Mouse (Mus musculus): ENCODE measurements around the gene Fezf1.

Fezf1 gene

DNA sequence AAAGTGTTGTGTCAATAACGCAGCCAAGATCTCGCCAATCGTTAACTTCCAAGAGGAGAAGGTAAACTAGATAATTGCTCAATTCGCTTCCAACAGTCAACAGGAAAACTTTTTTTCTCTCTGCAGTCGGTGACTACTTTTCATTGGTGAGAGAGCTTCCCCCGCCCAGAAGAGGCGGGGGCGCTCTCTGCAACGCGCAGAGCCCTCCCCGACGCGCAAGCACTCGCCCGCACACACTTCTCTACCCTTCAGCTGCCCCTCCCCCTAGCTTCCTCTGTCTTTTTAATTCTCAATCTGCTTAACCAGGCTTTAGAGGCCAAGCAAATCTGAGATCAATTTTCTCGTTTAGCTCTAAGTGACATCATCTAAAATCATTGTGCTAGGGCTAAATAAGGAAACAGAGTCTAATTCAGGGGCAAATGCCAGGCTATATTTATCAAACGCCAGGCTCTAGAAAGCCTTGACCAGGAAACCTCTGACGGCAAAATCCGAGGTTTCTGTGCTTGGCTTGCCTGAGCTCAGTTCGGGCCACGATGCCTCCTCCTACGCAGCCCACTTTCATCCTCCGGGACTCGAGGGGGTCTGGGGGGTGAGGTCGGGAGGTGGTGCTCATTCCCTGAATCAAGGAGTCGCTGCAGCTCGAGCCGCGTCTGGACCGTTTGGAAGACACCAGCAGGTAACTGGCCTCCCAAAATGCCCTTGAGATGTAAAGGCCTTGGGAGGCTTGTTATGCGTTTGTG, at the start of gene Fezf1:
Gene Fezf1, minus strand, starts transcription at position 50 of the 740 bp plus-strand sequence.
- no peak for DNase-seq

DNA sequence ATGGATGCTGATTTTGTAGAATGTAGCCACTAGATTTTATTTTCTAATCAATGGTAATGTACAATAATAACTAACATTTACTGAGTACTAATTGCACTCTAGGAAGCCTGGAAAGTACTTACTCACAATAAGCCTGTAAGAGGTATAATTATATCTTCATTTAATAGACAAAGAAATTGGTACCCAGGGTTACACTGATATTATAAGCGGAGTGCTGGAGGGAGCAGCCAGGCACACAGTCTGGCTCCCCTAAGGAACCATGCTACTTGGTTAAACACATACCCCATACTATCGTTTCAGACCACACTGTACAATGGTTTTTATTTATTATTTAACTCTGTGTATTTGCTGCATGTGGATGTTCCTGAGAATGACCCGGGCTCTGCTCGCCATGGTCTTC, 46.5 kb upstream of the Fezf1 start:
- DNase-seq, result no peak

DNA sequence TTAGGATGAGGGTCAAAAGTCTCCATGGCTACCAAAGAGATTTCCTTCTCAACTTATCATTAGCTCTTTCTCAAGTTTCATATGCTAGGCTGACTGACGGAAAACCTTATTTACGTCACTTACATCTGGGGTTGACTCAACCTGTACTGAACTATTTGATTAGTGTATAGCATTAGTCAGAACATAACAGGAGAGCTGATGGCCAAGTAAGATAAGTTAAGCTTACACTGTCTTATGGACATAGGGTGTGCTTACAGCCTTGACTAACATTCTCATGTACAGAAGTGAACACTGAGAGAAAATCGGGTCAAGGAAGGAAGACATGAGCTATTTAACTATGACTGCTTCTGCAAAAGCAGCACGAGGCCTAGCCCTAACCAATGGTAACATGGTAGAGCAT, 40.6 kb upstream of the Fezf1 start:
- DNase-seq, result no peak

DNA sequence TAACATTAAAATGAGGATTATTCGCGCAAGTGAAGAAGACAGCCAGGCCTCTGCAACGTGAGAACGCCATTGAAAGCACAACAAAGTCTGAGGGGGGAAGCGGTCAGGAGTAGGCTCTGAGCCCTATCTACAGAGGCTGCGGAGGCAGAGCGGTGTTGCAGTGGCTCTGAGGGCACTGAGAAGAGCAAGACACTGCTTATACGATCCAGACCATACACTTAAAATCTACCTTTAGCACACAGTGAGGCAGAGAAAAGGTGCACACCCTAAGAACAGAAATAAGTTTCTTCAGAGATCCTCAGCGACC, 33.3 kb upstream of the Fezf1 start:
- DNase-seq, result no peak

DNA sequence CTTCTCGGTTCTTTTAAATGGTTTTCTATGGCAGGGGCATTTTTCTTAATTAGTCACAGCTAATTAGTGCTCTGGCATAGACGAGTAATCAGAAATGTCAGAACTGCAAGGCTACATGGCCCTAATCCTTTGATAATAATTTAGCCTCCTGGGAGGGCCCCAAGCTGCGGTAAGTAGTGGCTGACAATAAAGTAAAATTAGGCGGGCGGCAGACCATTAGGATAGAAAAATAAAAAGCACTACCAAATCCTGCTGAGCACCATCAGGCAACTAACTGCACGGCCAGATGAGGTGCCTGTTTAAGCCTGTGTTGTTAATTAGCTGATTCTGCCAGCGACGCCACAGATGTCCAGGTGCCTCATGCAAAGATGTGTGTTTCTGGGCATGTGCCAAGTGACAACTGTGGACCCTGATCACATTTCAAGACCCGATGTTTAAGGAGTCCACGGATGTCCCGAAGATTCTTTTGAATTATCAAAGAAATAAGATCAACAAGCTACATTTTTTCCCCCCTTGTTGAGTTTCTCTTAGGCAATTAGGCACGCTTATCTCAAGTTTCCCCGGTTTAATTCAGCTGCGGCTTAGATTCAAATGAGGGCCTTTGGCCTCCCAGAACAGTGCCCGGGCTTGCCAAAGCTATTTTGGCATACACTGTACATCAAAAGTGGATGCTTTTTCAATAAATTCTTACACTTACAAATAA, 32.8 kb upstream of the Fezf1 start:
- DNase-seq, result no peak

DNA sequence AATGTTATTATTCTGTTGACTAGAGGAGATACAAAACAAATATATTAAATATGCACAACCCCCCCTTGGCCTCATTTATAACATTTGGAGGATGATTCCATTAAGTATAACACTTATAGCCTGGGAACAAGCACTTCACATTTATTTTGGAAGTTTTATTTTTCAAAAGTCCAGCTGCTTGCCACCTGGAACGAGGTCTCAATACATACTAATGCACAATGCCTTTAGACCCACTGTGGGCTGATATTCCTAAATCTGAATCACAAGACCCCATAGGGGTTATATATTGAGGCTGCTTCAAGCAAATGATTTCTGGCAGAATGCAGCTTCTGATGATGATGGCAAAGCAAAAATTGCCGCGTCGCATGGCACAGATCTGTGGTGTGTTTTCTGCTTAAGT, 25.3 kb upstream of the Fezf1 start:
- no peak for DNase-seq

DNA sequence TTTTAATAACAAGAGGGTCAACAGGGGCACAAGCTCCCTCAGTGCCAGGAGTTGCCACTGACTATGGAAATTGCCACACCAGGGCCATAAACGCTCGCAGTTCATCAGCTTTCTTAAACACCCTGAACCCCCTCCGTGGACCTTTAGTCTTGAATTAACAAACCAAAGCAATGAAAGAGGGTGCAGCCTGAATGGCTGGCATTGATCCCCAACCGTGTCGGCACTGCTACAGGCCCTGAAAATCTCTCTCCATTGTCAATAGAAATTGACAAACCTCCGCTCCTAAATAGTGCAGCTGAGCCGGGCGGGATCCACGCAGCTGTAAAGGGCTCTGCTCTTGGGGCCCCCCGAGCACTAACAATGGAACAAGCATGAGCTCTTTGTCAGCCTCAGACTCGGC, 24.8 kb upstream of the Fezf1 start:
- no peak for DNase-seq

DNA sequence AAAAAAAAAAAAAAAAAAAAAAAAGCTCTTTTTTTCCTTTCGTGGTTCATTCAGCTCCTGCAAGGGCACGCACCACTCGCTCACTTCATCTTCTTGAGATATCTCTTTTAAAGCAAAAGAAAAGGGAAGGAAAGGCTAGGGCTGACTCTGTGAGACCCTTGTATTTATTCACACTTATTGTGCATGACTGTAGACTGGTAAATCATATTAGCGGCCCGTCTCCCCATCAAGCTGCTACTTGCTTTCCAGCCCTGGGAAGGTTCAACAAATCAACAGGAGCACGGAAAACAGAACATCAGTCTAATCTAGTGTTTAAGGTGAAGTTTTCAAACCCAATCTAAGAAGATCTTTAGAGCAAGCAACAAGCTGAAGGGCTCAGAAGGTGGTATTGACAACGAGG, 24.4 kb upstream of the Fezf1 start:
- DNase-seq, result no peak

DNA sequence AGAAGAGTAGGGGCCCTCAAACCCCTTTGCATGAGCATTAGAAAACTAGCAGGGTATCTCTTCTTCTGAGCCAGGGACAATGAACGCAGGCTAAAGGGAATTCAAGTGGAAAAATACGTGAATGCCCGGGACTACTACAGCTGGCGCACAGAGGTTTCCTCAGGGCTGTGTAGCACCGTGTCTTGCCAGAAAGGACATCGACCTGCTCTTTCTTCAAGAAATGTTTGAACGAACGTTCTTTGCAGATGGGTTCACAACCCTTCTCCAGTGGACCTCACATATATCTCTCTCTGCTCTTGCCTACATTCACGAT, 12.5 kb upstream of the Fezf1 start:
- no peak for DNase-seq

DNA sequence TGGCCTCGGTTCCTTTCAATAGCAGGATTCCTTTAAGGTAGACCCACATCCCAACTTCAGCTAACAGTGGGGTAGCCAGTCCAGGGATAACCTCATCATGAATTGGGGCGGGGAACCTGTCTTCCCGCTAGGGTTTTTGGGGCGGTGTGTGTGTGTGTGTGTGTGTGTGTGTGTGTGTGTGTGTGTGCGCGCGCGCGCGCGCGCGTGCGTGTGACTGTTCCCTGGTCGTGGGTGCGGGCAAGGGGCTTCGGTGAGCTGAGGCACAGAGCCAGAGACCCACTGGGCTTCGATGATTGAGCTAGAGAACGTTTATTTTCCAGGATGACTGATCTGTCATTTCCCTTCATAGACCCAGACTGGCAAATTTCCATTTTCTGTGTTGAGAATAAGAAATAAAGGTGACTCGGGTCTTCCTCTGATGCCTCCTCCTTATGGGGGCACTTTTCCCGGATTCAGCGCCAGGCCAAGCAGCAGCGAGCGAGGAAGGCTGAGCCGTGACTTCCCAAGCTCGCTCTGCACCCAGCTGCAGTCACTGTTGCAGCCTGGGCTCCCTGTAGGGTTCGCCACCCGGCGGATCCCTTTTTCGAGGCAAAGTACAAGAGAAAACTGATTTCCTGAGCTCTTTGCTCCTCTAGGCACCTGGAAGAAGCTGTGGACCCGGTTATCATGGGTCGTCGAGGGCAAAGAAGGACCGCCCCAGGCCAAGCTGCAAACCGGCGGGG, 12.0 kb upstream of the Fezf1 start:
- no peak for DNase-seq

DNA sequence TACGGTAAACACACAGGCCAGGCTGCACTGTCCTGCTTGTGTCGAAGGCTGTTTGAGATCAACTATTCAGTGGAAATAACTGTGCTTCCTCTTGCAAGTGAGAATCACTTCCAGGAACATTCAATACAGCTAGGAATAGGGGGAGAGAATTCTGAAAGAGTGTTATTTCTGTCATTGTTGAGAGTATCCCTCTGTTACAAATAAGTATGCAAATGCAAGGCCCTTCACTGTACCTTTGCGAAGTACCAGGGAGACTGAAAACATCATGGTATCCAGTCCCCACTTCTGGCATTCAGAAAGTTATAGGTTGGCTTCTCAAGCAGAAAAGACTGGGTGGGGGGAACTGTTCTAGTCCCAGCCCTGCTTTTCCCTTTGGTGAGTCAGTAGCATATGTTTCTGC, 9.8 kb upstream of the Fezf1 start:
- DNase-seq, result no peak

DNA sequence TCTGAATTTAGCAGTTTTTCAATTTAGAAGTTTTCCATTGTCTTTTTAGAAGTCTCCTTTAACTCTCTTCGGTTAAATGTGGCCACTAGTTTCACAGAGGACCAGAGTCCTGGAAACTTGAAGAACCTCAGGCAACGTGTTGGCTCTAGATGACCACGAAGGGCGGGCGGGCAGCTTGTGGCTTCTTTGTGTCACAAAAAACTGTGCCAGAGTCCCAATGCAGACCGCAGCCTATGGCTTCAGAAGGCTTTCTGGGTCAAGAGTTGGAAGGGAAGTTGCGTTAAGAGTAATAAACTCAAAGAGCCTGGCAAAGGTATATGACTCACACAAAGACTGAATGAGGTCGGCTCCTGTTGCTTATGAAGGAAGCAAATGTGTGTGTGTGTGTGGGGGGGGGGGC, 7.0 kb upstream of the Fezf1 start:
- DNase-seq, result no peak

DNA sequence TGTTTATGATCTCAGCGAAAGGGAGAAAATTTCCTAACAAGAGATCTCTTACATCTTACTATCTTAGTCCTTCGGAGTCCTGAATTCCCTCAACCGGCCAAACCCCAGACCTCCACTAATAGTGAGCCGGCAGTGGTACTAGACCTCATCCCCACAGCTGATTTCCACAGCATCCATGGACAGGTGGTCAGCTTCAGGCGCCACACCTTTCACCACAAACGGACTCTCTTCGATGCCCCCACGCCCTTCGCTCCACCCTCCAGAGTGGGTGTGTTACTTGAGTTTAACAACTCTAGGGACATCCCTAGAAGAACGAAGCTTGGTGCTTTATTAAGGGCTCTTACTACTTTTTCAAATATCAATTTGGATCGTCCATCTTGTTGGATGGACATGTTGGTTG, 6.5 kb upstream of the Fezf1 start:
- no peak for DNase-seq

DNA sequence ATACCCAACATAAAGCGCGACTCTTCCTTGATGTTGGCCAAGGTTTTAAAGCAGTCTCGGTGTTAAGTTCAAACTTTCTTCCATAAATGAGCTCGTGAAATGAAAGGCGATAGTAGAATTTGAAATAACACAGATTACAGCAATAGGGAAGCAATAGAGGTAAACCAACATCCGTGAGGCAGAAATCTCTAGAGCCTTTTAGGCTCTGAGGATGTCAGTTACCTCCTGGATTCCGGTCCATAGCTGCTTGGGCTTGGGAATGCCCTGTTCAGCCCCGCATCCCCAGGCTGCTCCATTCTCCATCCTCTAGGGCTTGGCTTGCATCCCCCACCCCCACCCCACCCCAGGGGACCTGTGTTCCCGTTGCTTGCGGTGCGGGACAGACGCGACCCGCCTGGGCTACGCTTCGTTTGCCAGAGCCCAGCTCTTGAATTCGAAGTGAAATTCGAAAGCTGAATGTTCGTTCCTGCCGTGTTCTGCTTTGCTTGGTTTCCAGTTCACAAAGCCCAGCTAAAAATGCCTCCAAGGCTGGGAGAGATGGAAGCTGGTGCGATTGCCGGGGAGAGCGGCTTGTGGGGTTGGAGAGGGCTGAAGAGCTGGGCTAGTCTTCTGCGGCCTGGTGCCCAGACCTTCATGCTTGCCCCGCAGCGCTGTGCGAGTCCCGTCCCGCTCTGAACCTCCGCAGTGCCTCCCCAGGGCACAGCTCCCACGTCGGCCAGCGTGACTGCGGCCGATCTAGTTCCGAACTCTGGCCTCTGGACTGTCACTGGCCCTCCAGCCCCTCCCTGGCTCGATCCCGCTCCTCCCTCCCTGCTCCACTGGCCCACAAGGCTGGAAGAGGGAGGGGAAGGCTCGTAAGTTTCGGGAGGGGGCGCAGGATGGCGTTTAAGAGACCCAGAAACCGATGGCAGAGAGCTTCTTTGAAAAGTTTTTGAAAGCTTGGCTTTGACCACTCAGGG, 5.5 kb upstream of the Fezf1 start:
- DNase-seq, result no peak

DNA sequence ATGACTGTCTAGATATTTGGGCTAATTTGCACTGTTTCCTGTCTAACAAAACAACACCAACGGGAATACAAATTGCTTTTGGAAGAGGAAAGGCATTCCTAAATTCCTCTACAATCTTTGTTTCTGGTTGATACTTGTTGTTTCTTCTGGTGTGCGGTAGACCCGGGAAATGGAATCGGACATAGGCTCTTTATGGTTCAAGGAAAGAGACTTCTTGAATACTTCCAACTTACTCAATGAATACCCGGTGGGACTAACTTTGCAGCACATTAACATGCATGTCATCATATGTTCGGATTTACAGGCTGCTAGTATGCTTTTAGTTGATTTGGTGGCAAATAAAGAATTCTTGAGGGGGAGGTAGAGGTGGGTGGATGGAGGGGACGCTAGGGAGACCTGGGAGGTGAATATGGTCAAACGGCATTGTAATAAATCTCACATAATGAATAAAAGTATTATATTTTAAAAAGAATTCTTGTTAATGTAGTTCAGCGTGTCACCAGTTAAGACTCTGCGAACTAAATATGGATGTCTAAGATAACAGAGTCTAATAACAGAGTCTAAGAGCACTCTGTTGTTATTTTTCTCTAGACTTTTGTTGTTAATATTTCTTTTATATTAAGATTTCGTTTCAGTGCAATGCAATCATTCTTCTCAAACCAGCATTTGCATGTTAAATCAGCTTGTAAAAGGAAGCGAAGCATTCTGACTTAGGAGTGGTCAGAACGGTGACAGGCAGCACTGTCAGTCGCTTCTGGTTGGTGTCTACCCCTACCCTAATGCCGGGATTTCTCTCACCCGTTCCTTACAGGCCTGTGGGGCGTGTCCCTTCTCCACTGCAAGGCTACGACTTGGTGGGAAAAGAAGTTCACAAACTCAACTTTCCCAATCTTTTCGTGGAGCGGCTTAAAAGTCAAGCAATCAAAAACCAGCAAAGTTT, 4.3 kb upstream of the Fezf1 start:
- no peak for DNase-seq

DNA sequence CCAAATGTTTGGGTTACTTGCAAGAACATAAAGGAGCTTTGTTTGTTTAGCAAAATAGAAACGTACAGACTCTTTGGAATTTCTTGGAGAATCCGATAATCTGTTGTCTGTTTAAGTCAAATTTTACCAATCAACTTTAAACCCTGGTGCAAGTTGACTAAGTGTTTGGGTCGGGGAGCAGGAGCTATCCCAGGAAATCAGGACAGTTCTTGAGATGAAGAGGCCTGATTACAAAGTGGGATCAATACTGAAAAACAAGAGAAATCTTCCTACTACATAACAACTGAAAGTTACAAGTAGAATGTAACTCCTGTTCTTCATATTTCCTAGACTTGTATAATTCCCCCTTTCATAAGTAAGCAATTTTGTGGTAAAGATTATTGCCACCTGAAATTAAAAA, 3.3 kb upstream of the Fezf1 start:
- no peak for DNase-seq

DNA sequence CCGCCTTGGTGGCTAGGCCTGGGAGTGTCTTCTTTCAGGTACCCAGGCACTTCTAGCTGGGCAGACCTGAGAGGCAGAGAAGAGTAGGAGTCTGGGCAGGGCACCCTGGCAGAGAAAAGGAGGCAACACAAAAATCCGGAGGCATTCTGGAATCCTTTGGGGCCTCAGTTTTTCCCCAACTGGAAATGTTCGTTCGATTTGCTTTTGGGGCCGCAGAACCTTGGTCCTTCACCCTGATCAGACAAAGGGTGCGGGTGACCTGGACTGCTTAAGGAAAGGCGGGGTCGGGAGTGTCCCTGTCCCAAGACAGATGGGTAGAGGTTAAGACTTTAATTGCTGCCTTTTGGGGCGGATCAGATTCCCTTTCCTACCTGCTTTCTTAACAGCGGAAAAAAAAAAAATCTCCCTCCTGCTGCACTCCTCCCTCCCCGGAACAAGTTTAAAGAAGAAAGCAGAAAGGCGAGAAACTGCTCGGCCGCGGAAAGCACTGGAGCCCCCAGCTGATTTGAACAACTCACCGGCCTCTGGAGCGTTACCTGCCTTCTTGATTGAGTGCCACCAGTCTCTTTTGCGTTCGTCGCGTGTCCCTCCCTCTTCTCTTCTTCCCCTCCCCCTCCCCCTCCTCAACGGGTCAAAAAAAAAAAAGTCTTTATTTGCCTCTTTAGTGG, 2.3 kb upstream of the Fezf1 start:
- no peak for DNase-seq

DNA sequence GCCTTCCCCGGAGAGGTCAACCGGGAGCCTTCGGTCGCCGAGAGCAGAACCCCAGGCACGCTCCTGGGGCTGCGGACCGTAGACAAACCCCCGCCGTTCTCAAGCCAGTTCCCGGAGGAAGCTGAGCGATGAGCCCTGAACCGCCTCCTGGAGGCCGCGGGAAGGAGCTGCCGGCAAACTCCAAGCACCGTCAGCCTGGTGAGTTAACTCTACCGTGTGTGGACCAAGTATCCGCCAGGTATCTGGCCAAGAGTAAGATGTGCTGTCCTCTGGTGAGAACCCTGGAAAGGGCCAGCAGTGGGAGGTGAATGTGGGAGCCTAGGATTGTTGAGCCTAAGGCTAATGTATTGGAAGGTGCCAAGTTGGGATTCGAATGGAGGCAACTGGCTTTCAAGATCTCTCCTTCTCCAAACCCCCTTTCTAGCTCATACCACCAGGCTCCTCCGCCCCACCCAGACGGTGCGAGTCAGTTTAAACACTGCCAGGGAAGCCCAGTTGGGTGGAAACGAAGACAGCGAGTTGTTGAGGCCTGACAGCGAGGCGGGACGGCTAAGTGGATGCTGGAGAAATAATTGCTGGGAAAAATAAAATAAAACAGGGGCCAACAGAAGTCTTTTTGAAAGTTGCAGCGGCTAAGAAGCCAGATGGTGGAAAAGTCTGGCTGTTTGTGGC, 1.6 kb upstream of the Fezf1 start:
- no peak for DNase-seq

DNA sequence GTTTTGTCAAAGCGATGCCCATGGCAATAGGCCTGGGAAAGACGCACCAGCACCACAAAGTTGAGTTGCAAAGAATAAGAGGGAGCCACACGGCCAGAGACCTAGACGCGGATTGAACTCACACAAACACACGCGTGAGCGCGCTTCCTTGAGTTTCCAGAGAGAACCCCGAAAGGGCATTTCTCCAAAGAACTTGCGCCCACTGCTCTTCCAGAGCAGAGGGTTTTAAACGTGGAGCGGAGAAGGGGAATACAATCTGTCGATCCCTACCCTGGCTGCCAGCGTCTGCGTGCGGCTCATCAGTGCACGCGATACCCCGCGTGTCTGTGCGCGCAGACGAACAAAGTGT, 865 bp upstream of the Fezf1 start:
- no peak for DNase-seq

DNA sequence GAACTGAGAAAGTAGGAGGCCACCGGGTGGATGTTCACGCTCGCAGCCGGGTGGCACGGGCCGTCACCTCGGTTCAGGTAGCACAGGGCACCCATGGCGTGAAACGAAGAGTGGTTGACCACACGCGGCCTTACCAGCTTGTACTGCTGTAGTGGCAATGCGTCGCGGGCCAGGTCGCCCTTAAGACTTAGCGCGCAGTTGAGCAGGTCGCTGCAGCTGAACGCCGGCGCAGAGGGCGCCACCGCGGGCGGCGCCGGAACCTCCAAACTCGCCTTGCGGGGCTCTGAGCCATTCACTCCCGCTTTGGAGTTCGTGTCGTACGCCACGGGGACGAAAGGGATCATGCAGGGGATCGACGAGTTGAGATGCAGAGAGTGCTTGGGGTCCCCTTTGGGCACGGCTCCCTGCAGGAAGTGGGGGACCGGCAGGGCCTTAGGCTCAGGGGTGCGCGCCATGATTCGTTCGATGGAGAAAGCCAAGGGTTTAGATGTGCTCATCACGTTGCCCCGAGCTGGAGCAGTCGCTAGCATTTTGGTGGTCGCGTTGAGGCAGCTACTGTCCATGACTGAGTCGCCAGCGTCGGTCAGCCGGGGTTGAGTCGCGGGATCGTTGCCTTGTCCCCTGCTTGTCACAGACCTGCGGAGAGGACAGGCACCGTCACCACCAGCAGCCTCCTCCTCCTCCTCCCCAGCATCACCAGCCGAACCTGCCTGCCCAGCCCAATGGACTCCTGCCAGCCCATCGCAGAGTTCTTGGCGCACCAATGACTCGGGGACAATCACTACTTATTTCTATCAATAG, 450 bp downstream of the Fezf1 start:
- DNase-seq, result no peak
